ENCODE assay signal across 8 mouse cellular contexts in the genomic region with DNA sequence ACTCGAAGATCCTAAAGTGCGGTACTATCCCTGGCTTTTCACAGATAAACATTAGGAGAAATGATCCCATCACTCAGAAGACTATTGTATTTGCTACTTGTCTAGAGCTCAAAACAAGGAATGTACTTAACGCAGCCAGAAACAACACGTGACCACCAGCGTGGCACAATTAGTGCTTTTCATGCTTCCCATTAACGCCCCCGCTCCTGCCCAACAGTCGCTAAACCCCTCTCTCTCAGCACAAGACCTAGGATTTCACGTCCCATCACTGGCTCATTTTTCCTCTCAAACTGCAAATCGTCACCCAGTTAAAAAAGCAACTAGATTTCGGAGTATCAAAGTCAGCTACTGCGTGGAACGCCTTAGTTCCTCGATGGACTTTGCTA. TPM values are rescaled to one million over a fixed set of nuclear protein-coding genes. Genes with fewer than 3 reads are reported as not detected.
DNase-seq lines count a peak whose midpoint lies in the region; ATAC-seq and TF ChIP-seq lines count a peak whose summit lies in the region.

No protein-coding gene starts in this region.

- ATAC-seq in neural tube, embryonic 11.5 days (ENCODE audit: insufficient read depth, low FRiP score, low TSS enrichment) = 0 out of 2 replicates have a peak, but pooled peaks have one; percentile 1
- ATAC-seq in embryonic facial prominence, embryonic 13.5 days (ENCODE audit: insufficient number of reproducible peaks, insufficient read depth, low FRiP score, low TSS enrichment, low read depth) = no peak
- no peak for ATAC-seq in heart, embryonic 13.5 days (ENCODE audit: extremely low read depth, insufficient number of reproducible peaks, low FRiP score, low TSS enrichment)
- ATAC-seq in kidney, postnatal 0 days (replicated peaks; ENCODE audit: low FRiP score, low read depth) = no peak; the same call in 1 of the 2 replicates
- no peak for ATAC-seq in liver, embryonic 11.5 days (replicated peaks; ENCODE audit: low FRiP score)
- ATAC-seq in neural tube, embryonic 12.5 days (ENCODE audit: low FRiP score, low read depth) = peak; percentile 54

- no peaks in the 10 kb centered on the region for H3K36me3 ChIP-seq in neural tube, embryonic 11.5 days (ENCODE audit: control insufficient read depth, insufficient read depth, low read length)
- H3K36me3 ChIP-seq in embryonic facial prominence, embryonic 13.5 days = no peaks in the 10 kb centered on the region
- H3K36me3 ChIP-seq in heart, embryonic 13.5 days = no peaks in the 10 kb centered on the region
- H3K36me3 ChIP-seq in kidney, postnatal 0 days (ENCODE audit: insufficient read depth, low read length) = no peaks in the 10 kb centered on the region
- H3K36me3 ChIP-seq in liver, embryonic 11.5 days (ENCODE audit: control insufficient read depth, insufficient read depth, low read length) = no peaks in the 10 kb centered on the region
- no peaks in the 10 kb centered on the region for H3K36me3 ChIP-seq in neural tube, embryonic 12.5 days

- H3K4me2 ChIP-seq in neural tube, embryonic 11.5 days (ENCODE audit: low read depth) = peak overlapping the region; percentile 61
- H3K4me2 ChIP-seq in embryonic facial prominence, embryonic 13.5 days = peak overlapping the region; percentile 70
- peak overlapping the region; percentile 74 for H3K4me2 ChIP-seq in heart, embryonic 13.5 days
- peak overlapping the region; percentile 86 for H3K4me2 ChIP-seq in kidney, postnatal 0 days (ENCODE audit: low read length)
- peak overlapping the region; percentile 77 for H3K4me2 ChIP-seq in liver, embryonic 11.5 days
- peak overlapping the region; percentile 67 for H3K4me2 ChIP-seq in neural tube, embryonic 12.5 days (replicated peaks)

- no peaks in the 10 kb centered on the region for H3K9me3 ChIP-seq in neural tube, embryonic 11.5 days (ENCODE audit: control insufficient read depth, low read length)
- H3K9me3 ChIP-seq in embryonic facial prominence, embryonic 13.5 days = no peaks in the 10 kb centered on the region
- H3K9me3 ChIP-seq in heart, embryonic 13.5 days = no peaks in the 10 kb centered on the region
- no peaks in the 10 kb centered on the region for H3K9me3 ChIP-seq in kidney, postnatal 0 days (replicated peaks; ENCODE audit: low read length)
- no peaks in the 10 kb centered on the region for H3K9me3 ChIP-seq in liver, embryonic 11.5 days (ENCODE audit: control insufficient read depth, low read length)
- no peaks in the 10 kb centered on the region for H3K9me3 ChIP-seq in neural tube, embryonic 12.5 days

- no peak for DNase-seq in neural tube, embryonic 11.5 days (ENCODE audit: low spot score)
- DNase-seq in neural tube, embryonic 10.5 days (ENCODE audit: extremely low spot score, low spot score) = no peak
- DNase-seq in kidney, postnatal 0 days (ENCODE audit: low spot score) = peak; percentile 45
- no peak for DNase-seq in liver, embryonic 11.5 days (ENCODE audit: low spot score)
- DNase-seq in spleen, postnatal 14 days (ENCODE audit: low spot score in 2 of 2) = no peak

- no peaks in the 10 kb centered on the region for H3K27me3 ChIP-seq in neural tube, embryonic 11.5 days (ENCODE audit: control insufficient read depth, insufficient read depth, low read length)
- H3K27me3 ChIP-seq in embryonic facial prominence, embryonic 13.5 days = no peaks in the 10 kb centered on the region
- H3K27me3 ChIP-seq in heart, embryonic 13.5 days (replicated peaks) = no peaks in the 10 kb centered on the region
- no peaks in the 10 kb centered on the region for H3K27me3 ChIP-seq in kidney, postnatal 0 days (ENCODE audit: insufficient read depth, low read length)
- no peaks in the 10 kb centered on the region for H3K27me3 ChIP-seq in liver, embryonic 11.5 days (replicated peaks; ENCODE audit: control insufficient read depth, insufficient read depth, low read length)
- H3K27me3 ChIP-seq in neural tube, embryonic 12.5 days (replicated peaks) = no peaks in the 10 kb centered on the region

- WGBS in neural tube, embryonic 11.5 days = 14% methylated on average over 14 of the region's 14 CpGs
- 9% methylated on average over 14 of the region's 14 CpGs for WGBS in embryonic facial prominence, embryonic 13.5 days
- 13% methylated on average over 14 of the region's 14 CpGs for WGBS in heart, embryonic 13.5 days
- WGBS in kidney, postnatal 0 days = 15% methylated on average over 14 of the region's 14 CpGs
- 14% methylated on average over 14 of the region's 14 CpGs for WGBS in liver, embryonic 11.5 days
- 14% methylated on average over 14 of the region's 14 CpGs for WGBS in neural tube, embryonic 12.5 days

- peaks cover 7% of the 10 kb centered on the region for H3K4me1 ChIP-seq in neural tube, embryonic 11.5 days (ENCODE audit: control insufficient read depth, insufficient read depth, low read length)
- peaks cover 14% of the 10 kb centered on the region for H3K4me1 ChIP-seq in embryonic facial prominence, embryonic 13.5 days
- H3K4me1 ChIP-seq in heart, embryonic 13.5 days = peaks cover 40% of the 10 kb centered on the region
- peaks cover 5% of the 10 kb centered on the region; the same call in 1 of the 2 replicates for H3K4me1 ChIP-seq in kidney, postnatal 0 days (replicated peaks; ENCODE audit: insufficient read depth, low read length)
- peaks cover 30% of the 10 kb centered on the region for H3K4me1 ChIP-seq in liver, embryonic 11.5 days (replicated peaks; ENCODE audit: control insufficient read depth, insufficient read depth, low read length)
- H3K4me1 ChIP-seq in neural tube, embryonic 12.5 days = peaks cover 12% of the 10 kb centered on the region

- TF ChIP-seq CTCF in kidney, postnatal 0 days (IDR thresholded peaks at IDR 0.05; ENCODE audit: low read depth) = no peak

- H3K27ac ChIP-seq in neural tube, embryonic 11.5 days (ENCODE audit: low read depth, low read length) = no peak overlapping the region
- peak overlapping the region; percentile 86; the same call in 1 of the 2 replicates for H3K27ac ChIP-seq in embryonic facial prominence, embryonic 13.5 days
- H3K27ac ChIP-seq in heart, embryonic 13.5 days (replicated peaks) = peak overlapping the region; percentile 90
- H3K27ac ChIP-seq in kidney, postnatal 0 days = peak overlapping the region; percentile 85; the same call in 1 of the 2 replicates
- H3K27ac ChIP-seq in liver, embryonic 11.5 days (ENCODE audit: low read depth, low read length) = peak overlapping the region; percentile 86
- no peak overlapping the region for H3K27ac ChIP-seq in neural tube, embryonic 12.5 days

- peak overlapping the region; percentile 84 for H3K9ac ChIP-seq in neural tube, embryonic 11.5 days (ENCODE audit: low read length)
- H3K9ac ChIP-seq in embryonic facial prominence, embryonic 13.5 days = peak overlapping the region; percentile 91
- H3K9ac ChIP-seq in heart, embryonic 13.5 days = peak overlapping the region; percentile 89
- peak overlapping the region; percentile 86 for H3K9ac ChIP-seq in kidney, postnatal 0 days (ENCODE audit: low read depth, low read length)
- H3K9ac ChIP-seq in liver, embryonic 11.5 days (ENCODE audit: low read depth, low read length) = peak overlapping the region; percentile 83
- peak overlapping the region; percentile 85 for H3K9ac ChIP-seq in neural tube, embryonic 12.5 days

- peak overlapping the region; percentile 66 for H3K4me3 ChIP-seq in neural tube, embryonic 11.5 days (ENCODE audit: low read depth, low read length)
- peak overlapping the region; percentile 81 for H3K4me3 ChIP-seq in embryonic facial prominence, embryonic 13.5 days
- peak overlapping the region; percentile 85 for H3K4me3 ChIP-seq in heart, embryonic 13.5 days
- peak overlapping the region; percentile 82 for H3K4me3 ChIP-seq in kidney, postnatal 0 days (replicated peaks; ENCODE audit: low read depth, low read length)
- H3K4me3 ChIP-seq in liver, embryonic 11.5 days (ENCODE audit: low read depth, low read length) = peak overlapping the region; percentile 86
- peak overlapping the region; percentile 72 for H3K4me3 ChIP-seq in neural tube, embryonic 12.5 days

RNA-seq across cellular contexts. Expression of gene Med21, which starts 8.7 kb away (rescaled TPM):
- 124 and 125 TPM in 2 replicates for polyA plus RNA-seq in neural tube, embryonic 11.5 days (2014; fragmentation: Nextera tagmentation; extraction: Ambion mirVana)
- 139 and 151 TPM in 2 replicates for polyA plus RNA-seq in embryonic facial prominence, embryonic 13.5 days (2015; fragmentation: Nextera tagmentation; extraction: Ambion mirVana)
- polyA plus RNA-seq in heart, embryonic 13.5 days (2015; fragmentation: Nextera tagmentation; extraction: Ambion mirVana) = 139 and 155 TPM in 2 replicates
- 144 and 153 TPM in 2 replicates for polyA plus RNA-seq in kidney, postnatal 0 days (2015; fragmentation: Nextera tagmentation; extraction: Ambion mirVana)
- 97.2 and 112 TPM in 2 replicates for polyA plus RNA-seq in liver, embryonic 11.5 days (2014; fragmentation: Nextera tagmentation; extraction: Ambion mirVana)
- polyA plus RNA-seq in neural tube, embryonic 12.5 days (2016; fragmentation: Nextera tagmentation; extraction: Ambion mirVana) = 110 and 122 TPM in 2 replicates

RNA-seq across cellular contexts. Expression of gene Tm7sf3, which starts 9.0 kb away (rescaled TPM):
- 26.7 and 27.3 TPM in 2 replicates for polyA plus RNA-seq in neural tube, embryonic 11.5 days (2014; fragmentation: Nextera tagmentation; extraction: Ambion mirVana)
- 39.8 and 45.9 TPM in 2 replicates for polyA plus RNA-seq in embryonic facial prominence, embryonic 13.5 days (2015; fragmentation: Nextera tagmentation; extraction: Ambion mirVana)
- polyA plus RNA-seq in heart, embryonic 13.5 days (2015; fragmentation: Nextera tagmentation; extraction: Ambion mirVana) = 36.4 and 38.9 TPM in 2 replicates
- polyA plus RNA-seq in kidney, postnatal 0 days (2015; fragmentation: Nextera tagmentation; extraction: Ambion mirVana) = 37.8 and 38.3 TPM in 2 replicates
- polyA plus RNA-seq in liver, embryonic 11.5 days (2014; fragmentation: Nextera tagmentation; extraction: Ambion mirVana) = 47.7 and 57.1 TPM in 2 replicates
- 25.6 and 27.7 TPM in 2 replicates for polyA plus RNA-seq in neural tube, embryonic 12.5 days (2016; fragmentation: Nextera tagmentation; extraction: Ambion mirVana)

RNA-seq across cellular contexts. Expression of gene Ints13, which starts 56.0 kb away (rescaled TPM):
- 79.3 and 86.6 TPM in 2 replicates for polyA plus RNA-seq in neural tube, embryonic 11.5 days (2014; fragmentation: Nextera tagmentation; extraction: Ambion mirVana)
- polyA plus RNA-seq in embryonic facial prominence, embryonic 13.5 days (2015; fragmentation: Nextera tagmentation; extraction: Ambion mirVana) = 75.7 and 77.0 TPM in 2 replicates
- polyA plus RNA-seq in heart, embryonic 13.5 days (2015; fragmentation: Nextera tagmentation; extraction: Ambion mirVana) = 43.4 and 50.9 TPM in 2 replicates
- polyA plus RNA-seq in kidney, postnatal 0 days (2015; fragmentation: Nextera tagmentation; extraction: Ambion mirVana) = 49.4 and 53.7 TPM in 2 replicates
- polyA plus RNA-seq in liver, embryonic 11.5 days (2014; fragmentation: Nextera tagmentation; extraction: Ambion mirVana) = 69.9 and 74.3 TPM in 2 replicates
- polyA plus RNA-seq in neural tube, embryonic 12.5 days (2016; fragmentation: Nextera tagmentation; extraction: Ambion mirVana) = 76.6 and 76.9 TPM in 2 replicates

RNA-seq across cellular contexts. Expression of gene Fgfr1op2, which starts 56.6 kb away (rescaled TPM):
- 78.2 and 82.7 TPM in 2 replicates for polyA plus RNA-seq in neural tube, embryonic 11.5 days (2014; fragmentation: Nextera tagmentation; extraction: Ambion mirVana)
- 94.1 and 108 TPM in 2 replicates for polyA plus RNA-seq in embryonic facial prominence, embryonic 13.5 days (2015; fragmentation: Nextera tagmentation; extraction: Ambion mirVana)
- 79.8 and 86.3 TPM in 2 replicates for polyA plus RNA-seq in heart, embryonic 13.5 days (2015; fragmentation: Nextera tagmentation; extraction: Ambion mirVana)
- polyA plus RNA-seq in kidney, postnatal 0 days (2015; fragmentation: Nextera tagmentation; extraction: Ambion mirVana) = 91.1 and 95.4 TPM in 2 replicates
- 126 TPM in 2 replicates for polyA plus RNA-seq in liver, embryonic 11.5 days (2014; fragmentation: Nextera tagmentation; extraction: Ambion mirVana)
- 64.4 and 68.9 TPM in 2 replicates for polyA plus RNA-seq in neural tube, embryonic 12.5 days (2016; fragmentation: Nextera tagmentation; extraction: Ambion mirVana)

Comparison
In these comparisons a context has a peak if more than half of its experiments do, and no peak if none do; other contexts are left out.
1. ATAC-seq: peak in neural tube, embryonic 11.5 days (single experiment) and neural tube, embryonic 12.5 days (single experiment); none in embryonic facial prominence, embryonic 13.5 days (single experiment), heart, embryonic 13.5 days (single experiment), kidney, postnatal 0 days (single experiment) and liver, embryonic 11.5 days (single experiment).
2. H3K27ac ChIP-seq: peak in embryonic facial prominence, embryonic 13.5 days (single experiment), heart, embryonic 13.5 days (single experiment), kidney, postnatal 0 days (single experiment) and liver, embryonic 11.5 days (single experiment); none in neural tube, embryonic 11.5 days (single experiment) and neural tube, embryonic 12.5 days (single experiment).
3. Peak in every context shown above with its lines, with median percentiles within 50 percentile points of each other: H3K4me2 ChIP-seq, H3K4me3 ChIP-seq and H3K9ac ChIP-seq.